Mouse (Mus musculus) Patski (cell line): ENCODE measurements around the gene Lcor. TPM values are rescaled to one million over a fixed set of nuclear protein-coding genes. Genes with fewer than 3 reads are reported as not detected.

ENCODE experiments used
- ATAC-seq: fragments of 100-300 bp; one replicate; pipeline ENCODE4 v1.8.0; 2021
- CTCF ChIA-PET: fragments of 350-600 bp; sonication (Branson Sonifier 250); formaldehyde crosslinking; loops from one replicate; lab custom pipeline; 2022; ENCODE audit warnings: inconsistent platforms; lab: Charles Lee
- POLR2A ChIA-PET: fragments of 350-600 bp; sonication (Branson Sonifier 250); formaldehyde crosslinking; loops from one replicate; lab custom pipeline; 2022; ENCODE audit warnings: antibody characterized with exemption, inconsistent platforms; lab: Charles Lee
- DNase-seq: peaks from one replicate; pipeline ENCODE4 v3.0.0-alpha.2; 2011; ENCODE audit warnings: low read depth, low spot score
- H3K27me3 ChIP-seq: fragments of 371-371 bp; one replicate; pipeline ENCODE4 v1.5.1; 2021
- CTCF ChIP-seq: fragments of 100-300 bp; IDR thresholded peaks from one replicate; pipeline ENCODE4 v1.5.1; 2021
- in situ Hi-C: fragments of 300-500 bp; cut with MboI; formaldehyde crosslinking; loops from 3 replicates; pipeline ENCODE4 v1.11.1; 2018; ENCODE audit warnings: low pct_unique_long_range_greater_than_20kb, mixed read lengths
- polyA plus RNA-seq: library from polyadenylated mRNA; unstranded; gene quantifications from one replicate; pipeline ENCODE4 v1.2.3, GENCODE M21; 2021

Lcor gene
- polyA plus RNA-seq, 1 experiment from 2014 or later, result 6.2 TPM

GRCm38 (mm10) chr19:41534021-41534420 is 51.6 kb downstream of the Lcor start:
- no peak for TF ChIP-seq CTCF
- DNase-seq (no peak), ATAC-seq (no peak)
- no peaks in the 10 kb centered on the region for H3K27me3 ChIP-seq
- ChIA-PET POLR2A (no interaction called here), CTCF (no interaction called here)
- in situ Hi-C loops, result no loop called here

DNA sequence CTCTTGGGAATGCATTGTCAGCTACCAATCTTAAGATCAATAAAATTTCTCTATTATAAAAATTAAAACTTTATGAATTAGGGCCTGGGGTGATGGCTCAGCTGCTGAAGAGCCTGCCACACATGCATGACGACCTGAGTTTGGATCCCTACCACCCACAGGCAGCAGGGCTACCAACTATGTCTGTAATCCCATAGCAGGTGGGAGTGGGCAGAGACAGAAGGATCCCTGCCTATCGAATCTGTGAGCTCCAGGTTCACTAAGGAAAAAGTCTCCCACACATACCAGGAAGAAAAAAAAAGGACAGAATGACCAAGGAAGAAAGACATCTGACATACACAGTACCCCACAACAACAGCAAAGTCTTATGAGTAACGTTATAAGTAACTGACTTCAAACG is 74.5 kb downstream of the Lcor start:
- TF ChIP-seq CTCF, result no peak
- DNase-seq (no peak), ATAC-seq (no peak)
- in situ Hi-C loops, result no loop called here
- ChIA-PET POLR2A (interaction anchor here (0.6 kb wide), 1 partner anchor 1685 kb away, joined by 3 read pairs; no protein-coding TSS in a partner anchor), CTCF (interaction anchor here (0.7 kb wide), 1 partner anchor 24 kb away, joined by 3 read pairs; no protein-coding TSS in a partner anchor)
- no peaks in the 10 kb centered on the region for H3K27me3 ChIP-seq

- DNase-seq (no peak), ATAC-seq (no peak)
- CTCF ChIA-PET, result interaction anchor here (0.7 kb wide), 1 partner anchor 23 kb away, joined by 3 read pairs; no protein-coding TSS in a partner anchor
- H3K27me3 ChIP-seq, result no peaks in the 10 kb centered on the region
- no peak for TF ChIP-seq CTCF
- POLR2A ChIA-PET, result interaction anchor here (0.6 kb wide), 2 partner anchors 12 to 1685 kb away, joined by 3 to 4 read pairs; no protein-coding TSS in a partner anchor
- in situ Hi-C loops, result no loop called here
Observed at GRCm38 (mm10) chr19:41557491-41557890, 75.1 kb downstream of the Lcor start.

GRCm38 (mm10) chr19:41558891-41559486 is 76.6 kb downstream of the Lcor start:
- TF ChIP-seq CTCF, result no peak
- ChIA-PET POLR2A (no interaction called here), CTCF (interaction anchor here (1.0 kb wide), 1 partner anchor 22 kb away, joined by 4 read pairs; no protein-coding TSS in a partner anchor)
- in situ Hi-C loops, result no loop called here
- no peak for DNase-seq
- no peak for ATAC-seq
- no peaks in the 10 kb centered on the region for H3K27me3 ChIP-seq

- H3K27me3 ChIP-seq, result no peaks in the 10 kb centered on the region
- ChIA-PET POLR2A (no interaction called here), CTCF (no interaction called here)
- ATAC-seq (no peak), DNase-seq (no peak)
- in situ Hi-C loops, result no loop called here
- no peak for TF ChIP-seq CTCF
Observed at GRCm38 (mm10) chr19:41560856-41561255, 78.4 kb downstream of the Lcor start.

- ChIA-PET POLR2A (no interaction called here), CTCF (no interaction called here)
- TF ChIP-seq CTCF, result no peak
- no peaks in the 10 kb centered on the region for H3K27me3 ChIP-seq
- in situ Hi-C loops, result no loop called here
- ATAC-seq (no peak), DNase-seq (no peak)
Observed at GRCm38 (mm10) chr19:41568791-41569190, 86.4 kb downstream of the Lcor start.

- no peaks in the 10 kb centered on the region for H3K27me3 ChIP-seq
- no peak for DNase-seq
- TF ChIP-seq CTCF, result no peak
- ATAC-seq, result no peak
- in situ Hi-C loops, result no loop called here
- ChIA-PET POLR2A (no interaction called here), CTCF (no interaction called here)
Observed at GRCm38 (mm10) chr19:41573700-41574099, 91.3 kb downstream of the Lcor start.

- POLR2A ChIA-PET, result no interaction called here
- in situ Hi-C loops, result no loop called here
- H3K27me3 ChIP-seq, result no peaks in the 10 kb centered on the region
- DNase-seq (no peak), ATAC-seq (no peak)
- CTCF ChIA-PET, result interaction anchor here (2.5 to 3.5 kb wide), 2 partner anchors 11 to 14 kb away, joined by 6 to 12 read pairs; no protein-coding TSS in a partner anchor
- no peak for TF ChIP-seq CTCF
Observed at GRCm38 (mm10) chr19:41577576-41577975, 95.1 kb downstream of the Lcor start.

DNA sequence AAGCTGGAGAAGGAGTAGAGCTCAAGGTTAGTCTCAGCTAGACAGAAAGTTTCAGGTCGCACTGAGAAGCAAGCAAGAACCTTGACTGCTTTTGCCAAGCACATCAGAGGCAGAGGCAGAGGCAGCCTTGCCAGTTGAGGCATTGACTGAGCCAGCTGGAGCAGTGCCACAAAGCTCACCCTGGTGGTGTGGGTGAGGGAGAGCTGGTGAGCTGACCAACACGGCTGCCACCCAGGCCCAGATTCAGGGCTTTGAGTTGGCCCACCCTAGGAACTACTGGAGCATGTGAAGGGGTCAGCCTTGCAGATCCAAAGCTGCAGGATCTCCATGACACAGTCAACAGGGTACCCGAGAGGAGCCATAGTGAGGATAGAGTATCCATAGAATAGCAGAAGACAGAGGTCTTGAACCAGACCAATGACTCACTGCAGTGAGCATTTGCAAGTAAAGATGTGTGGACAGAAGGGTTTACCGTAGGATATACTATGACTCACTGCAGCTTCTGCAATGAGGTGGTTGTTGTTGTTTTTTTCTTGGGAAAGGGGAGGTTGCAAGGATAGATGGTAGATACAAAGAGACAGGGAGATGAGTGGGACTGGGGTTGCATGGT is 97.0 kb downstream of the Lcor start:
- ATAC-seq (peak; percentile 35), DNase-seq (no peak)
- TF ChIP-seq CTCF, result no peak
- in situ Hi-C loops, result no loop called here
- CTCF ChIA-PET, result interaction anchor here (1.0 to 3.5 kb wide), 5 partner anchors 9 to 262 kb away, joined by 3 to 12 read pairs (median 6); no protein-coding TSS in a partner anchor
- POLR2A ChIA-PET, result interaction anchor here (0.7 to 0.8 kb wide), 2 partner anchors 13 to 18 kb away, joined by 3 to 9 read pairs; no protein-coding TSS in a partner anchor
- H3K27me3 ChIP-seq, result no peaks in the 10 kb centered on the region

DNA sequence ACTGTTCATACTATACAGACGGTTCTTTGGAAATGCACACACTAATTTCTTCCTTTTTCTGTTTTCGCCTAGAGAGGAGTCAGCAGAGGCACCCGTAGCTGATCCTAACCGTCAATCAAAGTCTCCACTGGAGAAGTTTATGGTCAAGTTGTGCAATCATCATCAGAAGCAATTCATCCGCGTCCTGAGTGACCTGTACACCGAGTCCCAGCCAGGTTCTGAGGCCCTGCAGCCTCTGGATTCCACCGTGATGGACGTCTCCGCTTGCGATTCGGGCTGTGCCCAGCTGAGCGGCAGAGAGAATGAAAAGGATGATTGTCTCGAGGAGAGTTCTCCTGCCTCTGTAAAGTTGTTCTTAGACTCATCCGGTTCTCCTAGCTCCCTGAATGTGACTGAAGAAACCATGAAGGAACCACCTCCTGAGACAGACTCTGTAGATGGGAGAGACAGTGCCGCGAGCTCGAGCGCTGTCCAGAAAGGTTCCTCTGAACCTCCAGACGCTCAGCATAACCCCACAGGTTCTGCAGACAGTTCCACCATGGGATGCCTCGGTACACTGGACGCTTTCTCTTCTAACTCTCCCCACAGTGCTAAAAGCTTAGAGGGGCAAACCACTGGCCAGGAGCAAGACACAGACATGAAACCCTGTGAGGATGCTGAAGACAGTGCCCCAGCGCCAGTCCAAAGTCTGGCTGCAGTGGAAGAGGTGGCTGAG is 99.4 kb downstream of the Lcor start, which contains the start of gene Gm340:
Gm340 (plus strand) TSS at position 665 of the 715 bp plus-strand sequence.
- DNase-seq (no peak), ATAC-seq (no peak)
- POLR2A ChIA-PET, result interaction anchor here (1.3 kb wide), 1 partner anchor 14 kb away, joined by 3 read pairs; no protein-coding TSS in a partner anchor
- TF ChIP-seq CTCF, result no peak
- in situ Hi-C loops, result no loop called here
- CTCF ChIA-PET, result interaction anchor here (0.8 kb wide), 1 partner anchor 10 kb away, joined by 3 read pairs; no protein-coding TSS in a partner anchor
- no peaks in the 10 kb centered on the region for H3K27me3 ChIP-seq
